Mouse (Mus musculus) midbrain, postnatal 0 days (tissue): Measurements from ENCODE around the gene Rpl41. TPM values are rescaled to one million over a fixed set of nuclear protein-coding genes. Genes with fewer than 3 reads are reported as not detected.

Experiments
- ATAC-seq: fragments of 200-750 bp; cut with Nextera tagmentation; 2 replicates; pipeline ENCODE4 v1.8.0; 2017; ENCODE audit warnings: moderate number of reproducible peaks, mild to moderate bottlenecking, moderate TSS enrichment, moderate library complexity; ENCODE audit not compliant: low FRiP score
- DNase-seq: peaks from one replicate; pipeline ENCODE4 v3.0.0-alpha.2; 2015; ENCODE audit warnings: low spot score
- H3K27ac ChIP-seq: fragments of 300-500 bp; sonication (generic); 2 replicates; pipeline ENCODE4 v1.5.1; 2014; ENCODE audit warnings: low read depth, mild to moderate bottlenecking, low read length, mixed read lengths
- H3K27me3 ChIP-seq: fragments of 300-500 bp; sonication (generic); 2 replicates; pipeline ENCODE4 v1.6.1; 2014; ENCODE audit warnings: low read length, control low read depth, mixed read lengths; ENCODE audit not compliant: insufficient read depth
- H3K36me3 ChIP-seq: fragments of 300-500 bp; sonication (generic); 2 replicates; pipeline ENCODE4 v1.6.1; 2014; ENCODE audit warnings: low read length, control low read depth, mixed read lengths; ENCODE audit not compliant: insufficient read depth
- H3K4me1 ChIP-seq: fragments of 300-500 bp; sonication (generic); 2 replicates; pipeline ENCODE4 v1.6.1; 2014; ENCODE audit warnings: mild to moderate bottlenecking, control low read depth, antibody characterized with exemption, low read length, mixed read lengths; ENCODE audit not compliant: insufficient read depth
- H3K4me2 ChIP-seq: fragments of 300-500 bp; sonication (generic); 2 replicates; pipeline ENCODE4 v1.6.1; 2014; ENCODE audit warnings: low read depth, mild to moderate bottlenecking, low read length, mixed read lengths; ENCODE audit not compliant: poor library complexity, severe bottlenecking
- H3K4me3 ChIP-seq: fragments of 300-500 bp; sonication (generic); 2 replicates; pipeline ENCODE4 v1.5.1; 2014; ENCODE audit warnings: low read depth, mild to moderate bottlenecking, low read length, moderate library complexity
- H3K9ac ChIP-seq: fragments of 300-500 bp; sonication (generic); replicated peaks from 2 replicates; pipeline ENCODE4 v1.6.1; 2014; ENCODE audit warnings: mild to moderate bottlenecking, low read length, moderate library complexity, mixed read lengths; ENCODE audit not compliant: poor library complexity, severe bottlenecking
- H3K9me3 ChIP-seq: fragments of 300-500 bp; sonication (generic); 2 replicates; pipeline ENCODE4 v1.6.1; 2016; ENCODE audit warnings: low read length, control low read depth
- CTCF ChIP-seq: IDR thresholded peaks from 2 replicates; pipeline ENCODE4 v1.5.1; 2016; ENCODE audit warnings: antibody characterized with exemption, mild to moderate bottlenecking
- WGBS: fragments of 180-500 bp; shearing (Covaris S2); extraction: QIAGEN DNeasy Blood & Tissue Kit; methylation state at CpG from one replicate; pipeline ENCODE4 v1.1.7; 2014; 5-methylcytosine and 5-hydroxymethylcytosine counted together
- polyA plus RNA-seq: library from polyadenylated mRNA; unstranded; fragments of >200 nt; fragmentation: Nextera tagmentation; extraction: Ambion mirVana; gene quantifications from 2 replicates; pipeline ENCODE4 v1.2.1, GENCODE M21; 2015
- total RNA-seq: library from RNA; depleted of rRNA; stranded (reverse); fragments of >200 nt; gene quantifications from 2 replicates; pipeline ENCODE4 v1.2.3, GENCODE M21; 2014

Rpl41 gene
- total and polyA plus RNA-seq, 2 experiments from 2014 or later: 807 to 2,464 TPM

DNA sequence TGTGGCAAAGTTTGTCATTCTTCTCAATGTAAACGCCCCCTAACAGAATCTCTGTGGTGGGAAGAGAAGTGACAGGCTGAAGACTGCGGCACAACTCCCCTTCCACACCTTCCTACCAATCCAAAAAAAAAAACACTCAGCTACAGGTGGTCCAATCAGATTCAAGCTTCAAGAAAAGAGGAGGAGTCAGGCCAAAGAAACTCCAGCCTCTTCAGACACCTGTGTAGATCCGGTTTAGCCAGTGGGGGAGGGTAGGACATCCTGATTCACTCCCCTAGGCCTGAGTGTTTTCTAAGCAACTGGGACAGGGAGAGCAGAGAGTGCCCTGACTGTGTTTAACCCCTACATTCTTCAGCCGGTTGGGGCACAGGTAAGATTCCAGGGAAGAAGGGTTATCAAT is 35.3 kb upstream of the Rpl41 start:
- TF ChIP-seq CTCF: no peak
- ATAC-seq: no peak
- WGBS: 11% methylated on average over 4 of the region's 4 CpGs

DNA sequence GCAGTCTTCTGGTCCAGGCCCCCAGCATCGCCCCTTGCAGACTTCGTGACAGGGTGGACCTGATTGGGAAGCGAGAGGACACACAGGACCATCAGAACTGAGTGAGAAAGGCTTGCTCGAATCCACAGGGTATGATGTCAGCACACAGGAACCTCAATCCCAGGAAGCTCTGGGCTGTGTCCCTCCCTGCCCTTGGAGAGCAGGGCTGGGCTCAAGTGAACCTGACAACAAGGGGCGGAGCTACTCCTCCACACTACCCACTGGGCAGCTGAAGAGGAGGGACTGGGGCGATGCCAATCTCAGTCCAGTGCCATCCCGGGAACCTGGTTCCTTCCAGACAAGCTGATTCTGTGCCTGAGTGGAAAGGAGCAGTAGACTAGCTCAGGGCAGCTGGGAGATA is 34.5 kb upstream of the Rpl41 start:
- no peak overlapping the region for H3K4me2 ChIP-seq
- peaks cover 13% of the 10 kb centered on the region for H3K27me3 ChIP-seq
- no peak overlapping the region for H3K27ac ChIP-seq
- ATAC-seq (no peak), DNase-seq (no peak)
- H3K4me3 ChIP-seq: no peak overlapping the region
- no peaks in the 10 kb centered on the region for H3K36me3 ChIP-seq
- WGBS: 33% methylated on average over 7 of the region's 7 CpGs
- H3K9me3 ChIP-seq: no peaks in the 10 kb centered on the region
- no peak overlapping the region for H3K9ac ChIP-seq
- TF ChIP-seq CTCF: no peak
- H3K4me1 ChIP-seq: no peaks in the 10 kb centered on the region

More for the DNA sequence above, 35.3 kb upstream of the Rpl41 start:
- Histone ChIP-seq H3K9ac (no peak overlapping the region), H3K27ac (no peak overlapping the region), H3K4me2 (no peak overlapping the region), H3K27me3 (peaks cover 21% of the 10 kb centered on the region), H3K9me3 (no peaks in the 10 kb centered on the region), H3K36me3 (no peaks in the 10 kb centered on the region), H3K4me3 (no peak overlapping the region), H3K4me1 (peaks cover 3% of the 10 kb centered on the region; the same call in 1 of the 2 replicates)
- DNase-seq: no peak

GRCm38 (mm10) chr10:128579731-128580130 is 30.6 kb upstream of the Rpl41 start:
- ATAC-seq: no peak
- TF ChIP-seq CTCF: no peak
- WGBS: 70% methylated on average over 4 of the region's 4 CpGs

GRCm38 (mm10) chr10:128579298-128579697 is 30.2 kb upstream of the Rpl41 start:
- ATAC-seq: no peak
- 89% methylated on average over 3 of the region's 3 CpGs for WGBS
- no peaks in the 10 kb centered on the region for H3K36me3 ChIP-seq

More at GRCm38 (mm10) chr10:128579731-128580130, 30.6 kb upstream of the Rpl41 start:
- Histone ChIP-seq H3K4me2 (no peak overlapping the region), H3K36me3 (no peaks in the 10 kb centered on the region), H3K9ac (no peak overlapping the region), H3K27me3 (no peaks in the 10 kb centered on the region; the same call in 1 of the 2 replicates), H3K4me1 (no peaks in the 10 kb centered on the region), H3K4me3 (no peak overlapping the region), H3K9me3 (no peaks in the 10 kb centered on the region), H3K27ac (no peak overlapping the region)
- no peak for DNase-seq

DNA sequence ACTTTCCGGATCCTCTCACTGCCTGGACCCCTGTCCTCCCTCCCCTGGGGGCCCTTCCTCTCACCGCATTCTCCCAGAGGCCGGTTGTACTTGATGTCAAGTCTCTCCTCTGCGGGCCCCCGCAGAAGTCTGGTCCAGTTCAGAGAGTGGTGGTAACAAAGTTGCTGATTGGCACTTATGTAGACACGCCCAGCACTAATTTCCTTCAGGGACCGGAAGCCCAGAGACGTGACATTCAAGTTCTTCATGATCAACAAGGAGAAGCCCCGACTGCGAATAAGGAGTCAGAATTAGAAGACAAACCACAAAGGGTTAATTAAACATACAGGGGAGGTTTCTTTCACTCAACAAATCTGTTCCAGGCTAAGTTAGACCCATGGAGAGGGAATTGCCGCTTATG is 29.2 kb upstream of the Rpl41 start:
- H3K27ac ChIP-seq: no peak overlapping the region
- no peak for TF ChIP-seq CTCF
- no peak for DNase-seq
- no peak overlapping the region for H3K4me2 ChIP-seq
- no peak overlapping the region for H3K9ac ChIP-seq
- H3K9me3 ChIP-seq: no peaks in the 10 kb centered on the region
- no peaks in the 10 kb centered on the region for H3K36me3 ChIP-seq
- 78% methylated on average over 11 of the region's 11 CpGs for WGBS
- H3K4me1 ChIP-seq: no peaks in the 10 kb centered on the region
- no peak for ATAC-seq
- no peaks in the 10 kb centered on the region; the same call in 1 of the 2 replicates for H3K27me3 ChIP-seq
- no peak overlapping the region for H3K4me3 ChIP-seq

More at GRCm38 (mm10) chr10:128579298-128579697, 30.2 kb upstream of the Rpl41 start:
- Histone ChIP-seq H3K4me2 (no peak overlapping the region), H3K4me1 (no peaks in the 10 kb centered on the region), H3K27ac (no peak overlapping the region), H3K9me3 (no peaks in the 10 kb centered on the region), H3K9ac (no peak overlapping the region), H3K27me3 (no peaks in the 10 kb centered on the region; the same call in 1 of the 2 replicates), H3K4me3 (no peak overlapping the region)
- no peak for TF ChIP-seq CTCF
- no peak for DNase-seq

- Histone ChIP-seq H3K9ac (no peak overlapping the region), H3K9me3 (no peaks in the 10 kb centered on the region), H3K4me1 (no peaks in the 10 kb centered on the region), H3K27ac (no peak overlapping the region), H3K27me3 (no peaks in the 10 kb centered on the region), H3K4me2 (no peak overlapping the region), H3K36me3 (no peaks in the 10 kb centered on the region), H3K4me3 (no peak overlapping the region)
- ATAC-seq (no peak), DNase-seq (no peak)
- peak; percentile 40 for TF ChIP-seq CTCF
- 94% methylated on average over 2 of the region's 2 CpGs for WGBS
Measured at GRCm38 (mm10) chr10:128575063-128575462, 26.0 kb upstream of the Rpl41 start.
